Mouse (Mus musculus) hindlimb bud, embryonic 11.5 days (tissue): ENCODE measurements around the gene Tas2r115.
"Not testable (repeated sequence)": the region's sequence is repeated elsewhere in the genome, so short reads cannot be mapped to it uniquely, and the experiment has no call there.

Source experiments
- DNase-seq: peaks from one replicate; pipeline ENCODE4 v3.0.0-alpha.2; 2012; ENCODE audit warnings: low read depth, low spot score; ENCODE audit errors: extremely low spot score

Tas2r115 gene

DNA sequence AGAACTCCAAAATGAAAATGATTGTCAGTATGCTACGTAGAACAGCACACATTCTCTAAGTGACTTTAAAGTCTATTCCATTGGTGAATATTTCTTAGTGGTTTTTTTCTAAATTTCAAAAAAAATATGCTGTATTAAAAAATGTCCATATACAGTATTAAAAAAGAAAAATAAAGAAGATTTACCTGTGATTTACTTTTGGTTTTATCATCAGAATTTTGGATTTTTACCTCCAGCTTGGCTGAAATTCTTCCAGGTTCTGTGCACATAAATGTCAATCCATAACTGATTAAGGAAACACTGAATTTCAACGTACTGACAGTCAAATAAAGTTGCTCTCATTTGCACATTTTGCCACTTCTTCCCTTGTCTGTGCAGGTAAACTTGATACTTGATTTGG, at the start of gene Tas2r115:
TSS of gene Tas2r115 (minus strand) at position 101 of the 400 bp plus-strand sequence.
- DNase-seq: no peak

- DNase-seq: no peak
Observed at GRCm38 (mm10) chr6:132778062-132778461, 40.2 kb upstream of the Tas2r115 start, which contains the start of gene Tas2r136. Gene Tas2r136 (minus strand): TSS chr6:132778162.

DNA sequence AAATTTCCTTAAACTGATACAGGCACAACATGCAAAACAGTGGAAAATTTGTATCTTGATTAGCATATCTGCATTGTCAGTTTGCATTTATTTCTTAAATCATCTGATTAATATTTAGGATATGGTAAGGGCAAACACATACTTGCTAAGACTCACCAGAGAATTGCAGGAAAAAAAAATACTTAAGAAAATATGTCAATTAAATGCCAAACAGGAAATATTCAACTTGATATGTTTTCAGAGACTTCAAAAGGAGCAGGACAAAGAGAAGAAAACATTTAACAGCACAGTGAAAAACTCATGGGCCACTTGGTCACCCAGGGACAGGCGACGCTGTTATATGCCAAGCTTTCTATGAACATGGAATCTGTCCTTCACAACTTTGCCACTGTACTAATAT, 24.0 kb upstream of the Tas2r115 start, which contains the start of gene Tas2r102:
TSS of gene Tas2r102 (plus strand) at position 301 of the 400 bp plus-strand sequence.
- no peak for DNase-seq

GRCm38 (mm10) chr6:132754430-132754829, 16.6 kb upstream of the Tas2r115 start, which contains the start of gene Tas2r124:
Gene Tas2r124 (plus strand): TSS chr6:132754730.
- DNase-seq: no peak

DNA sequence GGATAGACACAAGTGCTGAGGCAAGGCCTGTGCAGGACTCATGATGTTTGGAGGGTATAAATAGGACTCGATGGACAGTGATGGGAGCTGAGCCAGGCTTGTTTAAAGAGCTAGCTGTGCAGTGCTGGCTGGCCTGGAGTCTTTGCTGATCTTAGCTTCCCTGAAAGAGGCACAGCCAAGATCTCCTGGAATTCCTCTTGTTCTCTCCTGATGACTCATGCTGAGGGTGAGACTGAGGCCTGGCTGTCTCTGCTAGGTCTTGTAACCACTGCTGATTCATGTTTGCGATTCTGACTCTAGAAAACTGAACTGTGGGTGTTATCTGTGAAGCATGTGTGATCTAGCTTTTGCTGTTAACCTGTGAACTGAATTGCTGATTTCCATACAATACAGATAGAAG, 12.4 kb upstream of the Tas2r115 start:
- no peak for DNase-seq

DNA sequence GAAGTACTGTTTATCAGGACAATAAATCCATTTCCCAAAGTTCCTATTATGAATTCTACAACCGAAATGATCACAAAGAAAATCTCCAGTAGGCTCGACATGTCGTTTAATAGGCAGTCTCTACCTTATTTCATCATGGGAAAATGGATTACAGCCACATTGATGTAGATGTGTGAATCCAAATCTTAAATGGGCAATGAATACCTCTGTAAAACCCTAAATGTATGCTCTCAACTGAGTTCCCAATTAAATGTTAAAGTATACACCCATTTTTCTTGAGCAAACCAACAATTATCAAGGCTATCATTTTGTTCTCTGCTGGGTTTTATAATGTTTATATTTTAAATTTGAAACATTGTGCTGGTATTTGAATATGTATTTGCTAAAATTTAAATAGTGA, 26.0 kb downstream of the Tas2r115 start, which contains the start of gene Tas2r122:
TSS of gene Tas2r122 (minus strand) at position 101 of the 400 bp plus-strand sequence.
- DNase-seq: no peak

DNA sequence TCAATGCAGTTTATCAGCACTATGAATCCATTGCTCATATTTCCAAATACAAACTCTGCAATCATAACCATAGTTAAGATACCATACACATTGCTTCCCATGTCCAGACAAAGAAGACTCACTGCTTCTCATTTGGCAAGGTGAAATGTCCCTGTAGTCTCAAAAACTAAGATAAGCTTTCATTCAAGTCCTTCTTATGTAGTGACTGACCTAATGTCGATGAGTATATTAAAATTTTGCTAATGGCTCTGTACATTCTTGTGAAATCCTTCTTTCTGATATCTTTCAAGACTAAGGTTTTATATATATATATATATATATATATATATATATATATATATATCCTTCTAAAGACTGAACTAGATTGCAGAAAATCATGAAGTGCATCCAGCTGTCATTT, 36.9 kb downstream of the Tas2r115 start, which contains the start of gene Tas2r121:
TSS of gene Tas2r121 (minus strand) at position 101 of the 400 bp plus-strand sequence.
- DNase-seq: no peak

GRCm38 (mm10) chr6:132691596-132691995, 46.2 kb downstream of the Tas2r115 start:
- DNase-seq: not testable (repeated sequence)
